Mouse (Mus musculus) thymus, adult 2 months (tissue): ENCODE data around the gene Scarf1.

ENCODE experiments used
- CTCF ChIP-seq: fragments of 200-500 bp; IDR thresholded peaks from 2 replicates; pipeline ENCODE4 v1.5.1; 2012; ENCODE audit warnings: mild to moderate bottlenecking, control low read depth, low read length, moderate library complexity, borderline replicate concordance; ENCODE audit not compliant: control insufficient read depth, poor library complexity, insufficient read depth; ENCODE audit errors: extremely low read depth
- POLR2A ChIP-seq: fragments of 200-500 bp; IDR thresholded peaks from 2 replicates; pipeline ENCODE4 v1.6.1; 2012; ENCODE audit warnings: mild to moderate bottlenecking, low read length, control low read depth, moderate library complexity; ENCODE audit not compliant: control insufficient read depth, poor library complexity, insufficient read depth; ENCODE audit errors: extremely low read depth

GRCm38 (mm10) chr11:75538970-75539299 is 25.6 kb downstream of the Scarf1 start:
- TF ChIP-seq CTCF (no peak), POLR2A (no peak)
